18 mouse cellular contexts compared by ENCODE assay signal in the genomic region with DNA sequence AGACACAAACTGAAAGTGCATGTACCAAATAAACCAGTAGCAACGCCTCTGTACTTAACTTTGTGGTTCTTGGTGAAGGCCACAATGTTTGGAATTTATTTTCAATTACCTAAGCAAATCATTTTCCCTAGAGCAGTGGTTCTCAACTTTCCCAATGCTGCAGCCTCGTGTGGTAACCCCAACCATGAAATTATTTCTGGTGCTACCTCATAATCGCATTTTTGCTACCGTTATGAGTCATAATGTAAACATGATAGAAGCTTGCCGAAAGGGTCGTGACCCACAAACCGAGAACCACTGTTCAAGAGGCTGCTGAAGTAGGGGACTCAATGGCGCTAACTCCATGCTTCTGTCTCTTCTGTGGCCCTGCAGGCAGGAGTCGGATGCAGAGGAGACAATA.
"Had no signal": no experiment of that assay in that cellular context is flagged by ENCODE, and none has a peak within 500 bp of the region (broad histone marks: within the 10 kb centered on the region; RNA-seq: fewer than 3 reads in every experiment).

No protein-coding gene starts in this region.

- H3K4me3 ChIP-seq: midbrain, embryonic 10.5 days; midbrain, embryonic 12.5 days; myocyte; neural tube, embryonic 13.5 days; neural tube, embryonic 15.5 days had no signal

- H3K4me2 ChIP-seq: lung, embryonic 14.5 days; midbrain, embryonic 12.5 days; neural tube, embryonic 13.5 days; neural tube, embryonic 15.5 days had no signal

- H3K27me3 ChIP-seq: midbrain, embryonic 12.5 days; neural tube, embryonic 13.5 days; neural tube, embryonic 15.5 days had no signal

- H3K27ac ChIP-seq: midbrain, embryonic 10.5 days; midbrain, embryonic 12.5 days; neural tube, embryonic 13.5 days; neural tube, embryonic 15.5 days had no signal

- ATAC-seq: midbrain, embryonic 16.5 days had no signal

- H3K4me1 ChIP-seq: midbrain, embryonic 10.5 days; midbrain, embryonic 12.5 days; neural tube, embryonic 13.5 days; neural tube, embryonic 15.5 days had no signal

- DNase-seq: lung, embryonic 14.5 days; lung, postnatal 10 days; lung, postnatal 4 days; midbrain, embryonic 14.5 days; retina, postnatal 1 day; right cerebral cortex, adult 18-20 months; right cerebral cortex, postnatal 25 days; right cerebral cortex, postnatal 4 days; spleen, adult 18-20 months; thymus, adult 18-20 months; thymus, postnatal 14 days; thymus, postnatal 36 days had no signal

- H3K9ac ChIP-seq: lung, embryonic 14.5 days; midbrain, embryonic 12.5 days; neural tube, embryonic 13.5 days; neural tube, embryonic 15.5 days had no signal

- H3K9me3 ChIP-seq: midbrain, embryonic 10.5 days; midbrain, embryonic 12.5 days; neural tube, embryonic 13.5 days; neural tube, embryonic 15.5 days had no signal

- H3K36me3 ChIP-seq: midbrain, embryonic 10.5 days; midbrain, embryonic 12.5 days; neural tube, embryonic 13.5 days; neural tube, embryonic 15.5 days had no signal
